Mouse (Mus musculus) B cell, adult (primary cell): ENCODE data around the gene Abcb11. TPM values are rescaled to one million over a fixed set of nuclear protein-coding genes. Genes with fewer than 3 reads are reported as not detected.

Experiments
- total RNA-seq: library from RNA; stranded (reverse); gene quantifications from 4 replicates; pipeline ENCODE4 v1.2.4, GENCODE M21; 2023; ENCODE audit not compliant: inconsistent age

The Abcb11 gene
- not detected in 4 replicates for total RNA-seq

GRCm38 (mm10) chr2:69342496-69343221 lies at the start of gene Abcb11:
Gene Abcb11, minus strand, starts transcription at chr2:69342616.

GRCm38 (mm10) chr2:69380281-69380680 lies 37.9 kb upstream of the Abcb11 start, which contains the start of gene Dhrs9:
Gene Dhrs9, plus strand, starts transcription at chr2:69380445.

DNA sequence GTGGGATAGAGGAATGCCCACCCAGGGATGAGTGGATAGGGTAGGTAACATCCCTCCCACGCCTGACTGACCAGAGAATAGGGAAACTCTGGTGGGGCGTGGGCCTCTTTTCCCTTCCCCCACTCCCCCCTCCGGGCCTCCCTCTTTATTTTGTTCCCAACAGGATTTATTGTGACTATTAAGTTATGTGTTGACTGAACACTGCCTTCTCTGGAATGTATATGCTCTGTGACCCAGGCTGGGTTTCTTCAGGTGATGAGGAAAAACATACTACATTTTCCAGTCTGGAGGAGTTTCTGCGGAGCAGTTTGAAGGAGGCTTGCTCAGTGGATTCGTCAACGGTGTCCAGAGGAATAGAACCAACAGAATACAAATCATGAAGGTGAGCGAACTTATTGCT lies 131.6 kb downstream of the Abcb11 start, which contains the start of gene G6pc2:
G6pc2 (plus strand) TSS at position 301 of the 400 bp plus-strand sequence.

DNA sequence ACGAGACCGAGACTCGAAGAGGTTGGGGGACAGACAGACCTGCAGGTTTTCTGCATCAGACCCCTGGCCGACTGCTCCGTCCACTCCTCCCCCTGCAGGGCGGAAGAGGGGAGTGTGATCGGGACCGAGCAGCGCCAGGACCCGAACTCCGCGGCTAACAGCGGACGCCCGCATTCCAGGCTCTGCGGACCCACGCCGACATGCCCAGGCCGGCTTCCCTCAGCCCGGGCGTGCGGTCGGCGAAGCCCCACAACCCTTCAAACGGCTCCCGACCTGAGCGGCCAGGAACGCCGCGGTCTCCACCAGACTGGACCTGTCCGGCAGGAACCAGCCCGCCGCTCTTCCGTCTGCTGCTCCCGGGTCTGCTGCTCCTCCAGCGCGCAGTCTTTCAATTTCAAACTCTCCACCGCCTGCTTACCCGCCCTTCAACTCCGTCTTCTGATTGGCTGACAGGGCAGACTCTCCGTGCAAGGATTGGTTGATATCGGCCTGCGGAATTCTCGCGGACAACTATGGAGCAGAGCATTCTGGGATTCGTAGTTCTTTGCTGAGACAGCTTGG lies 136.5 kb downstream of the Abcb11 start, which contains the start of gene Spc25:
Spc25 (minus strand) TSS at position 404 of the 561 bp plus-strand sequence.

Other genes starting within 250 kb of the Abcb11 start
- not detected in 4 replicates for gene Nostrin, start 206.8 kb downstream of the Abcb11 start, total RNA-seq
- 5.1 to 6.8 TPM (median 5.8 TPM) in 4 replicates for gene Spc25, start 136.4 kb downstream of the Abcb11 start, total RNA-seq
- not detected in 4 replicates for gene G6pc2, start 131.5 kb downstream of the Abcb11 start, total RNA-seq
- gene Dhrs9, start 37.8 kb upstream of the Abcb11 start, total RNA-seq, result not detected in 4 replicates
- gene Lrp2, start 243.4 kb upstream of the Abcb11 start, total RNA-seq, result 0.03 TPM in 2 of 4 replicates, not detected in the others